In genomic region chr7:75305901-75306465, GRCm38 (mm10) we compare ENCODE assay signal across 27 mouse cellular contexts. TPM values are rescaled to one million over a fixed set of nuclear protein-coding genes. Genes with fewer than 3 reads are reported as not detected.
A peak's percentile ranks its signal among the peaks of the same experiment; 100 is the strongest.
DNase-seq lines count a peak whose midpoint lies in the region; ATAC-seq and TF ChIP-seq lines count a peak whose summit lies in the region.
"Had no signal": no experiment of that assay in that cellular context is flagged by ENCODE, and none has a peak within 500 bp of the region (broad histone marks: within the 10 kb centered on the region; RNA-seq: fewer than 3 reads in every experiment).

No protein-coding gene starts in this region.

- H3K4me2 ChIP-seq in hindbrain, embryonic 15.5 days = peak overlapping the region; percentile 28; the same call in 1 of the 2 replicates
- H3K4me2 ChIP-seq in hindbrain, embryonic 14.5 days (replicated peaks) = no peak overlapping the region
- H3K4me2 ChIP-seq in liver, embryonic 11.5 days = no peak overlapping the region
- H3K4me2 ChIP-seq: heart, embryonic 13.5 days; midbrain, embryonic 11.5 days had no signal

- TF ChIP-seq POLR2A in liver, adult 2 months (IDR thresholded peaks at IDR 0.05; ENCODE audit: extremely low read depth, insufficient read depth, low read length) = no peak

- no peak overlapping the region for H3K27ac ChIP-seq in hindbrain, embryonic 15.5 days (replicated peaks)
- no peak overlapping the region for H3K27ac ChIP-seq in hindbrain, embryonic 14.5 days
- H3K27ac ChIP-seq in liver, adult 2 months (replicated peaks; ENCODE audit: insufficient read depth, low read depth, low read length) = no peak overlapping the region
- H3K27ac ChIP-seq in liver, embryonic 11.5 days (ENCODE audit: low read depth, low read length) = no peak overlapping the region
- H3K27ac ChIP-seq: heart, adult 2 months; heart, embryonic 13.5 days; liver, embryonic 14.5 days had no signal

- 78% methylated on average over 9 of the region's 9 CpGs for WGBS in hindbrain, embryonic 15.5 days
- 82% methylated on average over 9 of the region's 9 CpGs for WGBS in hindbrain, embryonic 14.5 days
- 68% methylated on average over 9 of the region's 9 CpGs for WGBS in liver, adult 2 months
- WGBS in liver, embryonic 11.5 days = 73% methylated on average over 9 of the region's 9 CpGs

- no peak for DNase-seq in hindbrain, embryonic 14.5 days (ENCODE audit: low spot score)
- peak; percentile 2 for DNase-seq in liver, adult 2 months (ENCODE audit: extremely low read depth, low read depth, low spot score)
- no peak for DNase-seq in liver, embryonic 11.5 days (ENCODE audit: low spot score)
- DNase-seq in brain, adult 2 months (ENCODE audit: low read depth, low spot score) = peak; percentile 56
- no peak for DNase-seq in gastrocnemius, postnatal 25 days
- DNase-seq: adrenal gland, adult 2 months; adrenal gland, postnatal 36 days; B cell, adult 2 months; cerebellum, postnatal 10 days; gastrocnemius, postnatal 36 days; heart, adult 2 months; heart, postnatal 10 days; kidney, adult 11 months; kidney, postnatal 14 days; lung, adult 2 months; right cerebral cortex, postnatal 25 days; thymus, postnatal 25 days had no signal

- H3K79me2 ChIP-seq in liver, adult 2 months (ENCODE audit: control insufficient read depth, insufficient read depth, low read length) = no peaks in the 10 kb centered on the region

- H3K9me3 ChIP-seq in hindbrain, embryonic 15.5 days = no peaks in the 10 kb centered on the region
- H3K9me3 ChIP-seq in hindbrain, embryonic 14.5 days (ENCODE audit: control insufficient read depth, low read length) = no peaks in the 10 kb centered on the region
- no peaks in the 10 kb centered on the region for H3K9me3 ChIP-seq in liver, embryonic 11.5 days (ENCODE audit: control insufficient read depth, low read length)
- H3K9me3 ChIP-seq: heart, embryonic 13.5 days had no signal

- peaks cover 9% of the 10 kb centered on the region for H3K27me3 ChIP-seq in hindbrain, embryonic 15.5 days
- H3K27me3 ChIP-seq in hindbrain, embryonic 14.5 days (ENCODE audit: control insufficient read depth, insufficient read depth, low read length) = peaks cover 28% of the 10 kb centered on the region
- H3K27me3 ChIP-seq in liver, adult 2 months (ENCODE audit: control insufficient read depth, insufficient read depth, low read length) = peaks cover 8% of the 10 kb centered on the region
- peaks cover 30% of the 10 kb centered on the region for H3K27me3 ChIP-seq in liver, embryonic 11.5 days (replicated peaks; ENCODE audit: control insufficient read depth, insufficient read depth, low read length)

- ATAC-seq in hindbrain, embryonic 15.5 days (ENCODE audit: low FRiP score, low read depth) = no peak
- no peak for ATAC-seq in hindbrain, embryonic 14.5 days (ENCODE audit: low FRiP score)
- no peak for ATAC-seq in liver, embryonic 11.5 days (replicated peaks; ENCODE audit: low FRiP score)
- ATAC-seq in megakaryocyte-erythroid progenitor cell, adult 5-6 weeks (replicated peaks; ENCODE audit: low FRiP score, low TSS enrichment, poor library complexity, severe bottlenecking) = 0 out of 2 replicates have a peak, but pooled peaks have one; percentile 34
- ATAC-seq: activated CD4-positive, CD25-positive, alpha-beta regulatory T cell, adult 4 months; forebrain, embryonic 14.5 days; inflammation-experienced regulatory T-cells, adult 6 months had no signal

- H3K4me1 ChIP-seq in hindbrain, embryonic 15.5 days (replicated peaks) = peaks cover 23% of the 10 kb centered on the region
- H3K4me1 ChIP-seq in hindbrain, embryonic 14.5 days (replicated peaks; ENCODE audit: control insufficient read depth, insufficient read depth, low read length) = peaks cover 7% of the 10 kb centered on the region; the same call in 1 of the 2 replicates
- no peaks in the 10 kb centered on the region for H3K4me1 ChIP-seq in liver, adult 2 months (ENCODE audit: control insufficient read depth, insufficient read depth, low read length)
- peaks cover 7% of the 10 kb centered on the region; the same call in 1 of the 2 replicates for H3K4me1 ChIP-seq in liver, embryonic 11.5 days (replicated peaks; ENCODE audit: control insufficient read depth, insufficient read depth, low read length)

- H3K9ac ChIP-seq in hindbrain, embryonic 15.5 days = no peak overlapping the region
- no peak overlapping the region for H3K9ac ChIP-seq in hindbrain, embryonic 14.5 days
- H3K9ac ChIP-seq in liver, adult 2 months (ENCODE audit: low read depth, low read length) = no peak overlapping the region
- no peak overlapping the region for H3K9ac ChIP-seq in liver, embryonic 11.5 days (ENCODE audit: low read depth, low read length)
- H3K9ac ChIP-seq: heart, embryonic 13.5 days; liver, embryonic 14.5 days had no signal

- no peak for TF ChIP-seq CTCF in liver, adult 2 months (IDR thresholded peaks at IDR 0.05; ENCODE audit: low read depth, low read length)

- no peak overlapping the region for H3K4me3 ChIP-seq in hindbrain, embryonic 15.5 days
- no peak overlapping the region for H3K4me3 ChIP-seq in hindbrain, embryonic 14.5 days (replicated peaks; ENCODE audit: low read length)
- no peak overlapping the region for H3K4me3 ChIP-seq in liver, adult 2 months (ENCODE audit: insufficient read depth, low read depth, low read length)
- H3K4me3 ChIP-seq in liver, embryonic 11.5 days (ENCODE audit: low read depth, low read length) = no peak overlapping the region
- H3K4me3 ChIP-seq: heart, adult 2 months; heart, embryonic 13.5 days had no signal

- no peaks in the 10 kb centered on the region for H3K36me3 ChIP-seq in hindbrain, embryonic 15.5 days
- no peaks in the 10 kb centered on the region for H3K36me3 ChIP-seq in hindbrain, embryonic 14.5 days (replicated peaks; ENCODE audit: control insufficient read depth, insufficient read depth)
- no peaks in the 10 kb centered on the region for H3K36me3 ChIP-seq in liver, adult 2 months (ENCODE audit: control insufficient read depth, insufficient read depth, low read length)
- no peaks in the 10 kb centered on the region for H3K36me3 ChIP-seq in liver, embryonic 11.5 days (ENCODE audit: control insufficient read depth, insufficient read depth, low read length)
- H3K36me3 ChIP-seq: heart, embryonic 13.5 days had no signal

RNA-seq across cellular contexts. Expression of gene Sv2b, which starts 3.1 kb away (rescaled TPM):
- 18.5 and 18.6 TPM in 2 replicates for polyA plus RNA-seq in hindbrain, embryonic 15.5 days (2015; fragmentation: Nextera tagmentation; extraction: Ambion mirVana)
- 20.0 and 23.8 TPM in 2 replicates for polyA plus RNA-seq in hindbrain, embryonic 14.5 days (2014; fragmentation: Nextera tagmentation; extraction: Ambion mirVana)
- total RNA-seq in liver, adult 2 months (2014; rRNA removed) = under 0.01 and 0.07 TPM in 2 replicates
- not detected in 2 replicates for polyA plus RNA-seq in liver, adult 2 months (2012; rRNA removed)
- 0.11 and 0.13 TPM in 2 replicates for polyA plus RNA-seq in liver, embryonic 11.5 days (2014; fragmentation: Nextera tagmentation; extraction: Ambion mirVana)
- not detected in 2 replicates for total RNA-seq in megakaryocyte-erythroid progenitor cell, adult 5-6 weeks (2014; fragmentation: Nextera tagmentation)
- total RNA-seq in megakaryocyte-erythroid progenitor cell, adult 5-6 weeks (2017) = not detected in 2 replicates
- total RNA-seq in gastrocnemius, postnatal 25 days (2021) = under 1 TPM; 0.23 to 0.48 TPM
- total RNA-seq: hematopoietic stem cell, adult 5-6 weeks; megakaryocyte progenitor cell, adult 5-6 weeks had no signal
- polyA plus RNA-seq: activated CD4-positive, CD25-positive, alpha-beta regulatory T cell, adult 4 months; inflammation-experienced regulatory T-cells, adult 6 months had no signal

Comparison
In these comparisons a context has a peak if more than half of its experiments do, and no peak if none do; other contexts are left out.
1. DNase-seq: peak in liver, adult 2 months (single experiment) and brain, adult 2 months (single experiment); none in hindbrain, embryonic 14.5 days (single experiment), liver, embryonic 11.5 days (single experiment) and gastrocnemius, postnatal 25 days (single experiment).
2. RNA of gene Sv2b, which starts 3.1 kb away (polyA plus RNA-seq): 20.0 to 23.8 TPM in hindbrain, embryonic 14.5 days and 18.5 to 18.6 TPM in hindbrain, embryonic 15.5 days; 0.11 to 0.13 TPM in liver, embryonic 11.5 days and not detected in liver, adult 2 months; every median in the first group is over 10 times any median in the second.